Mouse (Mus musculus): ENCODE results near the gene Gm4737. TPM values are rescaled to one million over a fixed set of nuclear protein-coding genes. Genes with fewer than 3 reads are reported as not detected.

The Gm4737 gene
- polyA plus RNA-seq (2012; rRNA removed; ENCODE audit: low replicate concordance): 14.0 and 31.8 TPM in 2 replicates

GRCm38 (mm10) chr16:46154832-46155231, at the start of gene Gm4737:
Gm4737 (minus strand) TSS chr16:46155077.

GRCm38 (mm10) chr16:46120020-46120419, 34.9 kb downstream of the Gm4737 start, which contains the start of gene Cd96:
Cd96 (minus strand) TSS chr16:46120251.

Other genes with a start within 250 kb of the Gm4737 start
- 10.0 and 24.4 TPM in 2 replicates for gene Phldb2, start 201.5 kb downstream of the Gm4737 start, polyA plus RNA-seq (2012; rRNA removed; ENCODE audit: low replicate concordance)
- 0.29 and 0.63 TPM in 2 replicates for gene Plcxd2, start 144.9 kb downstream of the Gm4737 start, polyA plus RNA-seq (2012; rRNA removed; ENCODE audit: low replicate concordance)
- 0.19 and 0.44 TPM in 2 replicates for gene Cd96, start 34.8 kb downstream of the Gm4737 start, polyA plus RNA-seq (2012; rRNA removed; ENCODE audit: low replicate concordance)